Mouse (Mus musculus) neutrophil, adult 5-6 weeks (primary cell): ENCODE data around the gene Gm21983. TPM values are rescaled to one million over a fixed set of nuclear protein-coding genes. Genes with fewer than 3 reads are reported as not detected.

ENCODE experiments used
- ATAC-seq: fragments of 151-379, 151-347 bp; 2 replicates; pipeline ENCODE4 v1.8.0; 2017; ENCODE audit warnings: mild to moderate bottlenecking, moderate TSS enrichment; ENCODE audit not compliant: insufficient number of reproducible peaks, poor library complexity, low FRiP score, severe bottlenecking; ENCODE audit errors: extremely low read depth
- total RNA-seq: library from RNA; stranded (forward); fragments of 200-1000 nt; gene quantifications from 2 replicates; pipeline ENCODE4 v1.2.3, GENCODE M21; 2017

Gene Gm21983
- total RNA-seq, 1 experiment from 2014 or later = not detected

GRCm38 (mm10) chr7:27164112-27164947 lies 16.6 kb downstream of the Gm21983 start:
- ATAC-seq = no peak

DNA sequence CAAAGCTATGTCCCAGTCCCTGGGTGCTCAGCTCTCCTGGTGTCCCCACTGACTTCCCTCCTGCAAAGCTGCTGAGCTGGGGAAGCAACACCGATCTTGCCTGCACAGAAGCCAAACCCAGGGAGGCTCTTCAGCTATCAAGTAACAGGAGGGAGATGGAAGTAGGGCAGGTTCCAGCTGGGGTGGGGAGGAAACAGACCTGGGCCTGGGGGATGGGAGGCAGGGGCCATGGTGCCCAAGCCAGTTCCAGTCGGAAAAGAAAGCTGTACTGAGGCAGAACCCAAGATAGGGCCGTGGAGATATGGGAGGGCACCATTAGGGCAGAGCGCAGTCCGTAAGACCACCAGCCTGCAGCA lies 17.5 kb downstream of the Gm21983 start:
- ATAC-seq = no peak

DNA sequence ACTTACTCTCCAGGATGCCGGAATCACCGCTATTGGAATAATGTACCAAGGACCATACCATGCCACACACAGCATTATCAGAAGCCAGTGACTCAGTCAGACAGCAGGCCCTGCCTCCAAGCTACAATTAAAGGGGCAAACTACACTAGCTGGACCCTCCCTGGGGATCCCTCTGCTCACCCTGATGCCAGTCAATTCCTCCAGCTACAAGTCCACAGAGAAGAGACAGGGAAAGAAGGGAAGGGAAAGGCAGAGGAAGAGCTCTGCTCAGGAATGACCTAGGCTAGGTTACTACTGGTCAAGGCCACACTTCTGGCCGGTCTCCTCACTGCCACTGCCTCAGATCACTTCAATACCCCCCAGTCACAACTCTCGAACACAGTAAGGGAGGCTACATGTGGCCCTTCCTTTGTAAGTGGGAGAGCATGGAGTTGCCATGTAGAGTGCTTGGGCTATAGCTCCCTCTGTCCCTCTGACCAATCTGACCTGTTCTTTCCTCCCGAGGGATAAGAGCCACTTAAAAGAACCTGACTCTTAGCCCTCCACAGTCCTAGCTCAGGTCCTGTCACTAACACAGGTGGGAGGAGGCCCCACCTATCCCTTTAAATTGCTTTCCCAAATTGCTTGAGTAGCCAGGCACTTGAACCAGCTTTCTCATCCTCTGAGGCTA lies 18.0 kb downstream of the Gm21983 start:
- ATAC-seq = no peak

GRCm38 (mm10) chr7:27161744-27162143 lies 19.1 kb downstream of the Gm21983 start:
- no peak for ATAC-seq

GRCm38 (mm10) chr7:27160921-27161320 lies 20.0 kb downstream of the Gm21983 start:
- no peak for ATAC-seq

GRCm38 (mm10) chr7:27159882-27160281 lies 21.0 kb downstream of the Gm21983 start:
- peak; percentile 78 for ATAC-seq

DNA sequence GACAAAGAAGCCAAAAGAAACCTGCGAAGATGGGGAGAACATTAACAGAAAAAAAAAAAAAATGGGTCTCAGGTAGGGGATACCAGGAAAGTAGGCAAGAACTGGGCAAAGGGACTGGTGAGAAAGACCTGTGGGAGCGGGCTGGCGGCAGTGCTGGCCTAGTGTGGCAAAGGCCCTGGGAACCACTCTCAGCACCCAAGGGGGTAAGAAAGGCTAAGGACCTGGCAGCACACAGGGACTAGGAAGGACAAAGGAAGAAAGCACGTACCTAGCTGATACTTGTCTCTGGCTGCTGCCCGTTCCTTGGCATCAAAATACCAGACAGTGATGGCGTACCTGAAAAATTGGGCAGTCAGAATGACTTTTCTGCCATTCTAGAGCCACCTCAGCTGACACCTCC lies 21.6 kb downstream of the Gm21983 start:
- no peak for ATAC-seq

- ATAC-seq = no peak
Observed at GRCm38 (mm10) chr7:27158171-27158570, 22.7 kb downstream of the Gm21983 start.

GRCm38 (mm10) chr7:27156005-27156404 lies 24.9 kb downstream of the Gm21983 start:
- no peak for ATAC-seq

DNA sequence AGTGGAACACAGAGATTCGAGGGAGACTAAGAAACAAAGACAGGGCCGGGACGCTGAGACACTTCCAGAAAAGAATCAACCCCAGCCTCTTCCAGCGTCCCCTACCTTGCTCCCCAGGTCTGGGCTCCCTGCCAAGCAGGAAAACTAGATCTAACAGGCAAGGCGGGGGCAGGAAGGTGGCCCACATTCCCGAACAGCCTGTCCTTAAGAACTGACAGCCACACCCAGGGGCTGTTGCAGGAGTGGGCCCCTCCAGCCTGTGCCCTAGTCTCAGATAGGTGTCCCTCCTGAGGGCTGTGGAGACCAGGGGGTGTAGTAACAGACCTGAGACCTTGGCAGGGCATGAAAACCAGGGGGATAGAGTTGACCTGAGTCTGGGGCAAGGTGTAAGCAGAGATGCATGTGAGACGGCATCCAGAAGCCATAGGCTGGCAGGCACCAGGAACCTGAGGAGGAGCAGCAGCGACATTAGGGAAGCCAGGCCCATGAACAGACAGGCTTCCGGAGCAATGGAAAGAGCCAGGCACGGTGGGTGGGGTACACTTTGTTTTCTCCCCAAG lies 27.6 kb downstream of the Gm21983 start, which contains the start of gene Cyp2t4:
Cyp2t4 (plus strand) TSS at position 510 of the 560 bp plus-strand sequence.
- ATAC-seq = no peak

GRCm38 (mm10) chr7:27136410-27136996 lies 44.4 kb downstream of the Gm21983 start:
- ATAC-seq = no peak

- no peak for ATAC-seq
Observed at GRCm38 (mm10) chr7:27133757-27134156, 47.1 kb downstream of the Gm21983 start.

- ATAC-seq = no peak
Observed at GRCm38 (mm10) chr7:27133156-27133555, 47.7 kb downstream of the Gm21983 start.

DNA sequence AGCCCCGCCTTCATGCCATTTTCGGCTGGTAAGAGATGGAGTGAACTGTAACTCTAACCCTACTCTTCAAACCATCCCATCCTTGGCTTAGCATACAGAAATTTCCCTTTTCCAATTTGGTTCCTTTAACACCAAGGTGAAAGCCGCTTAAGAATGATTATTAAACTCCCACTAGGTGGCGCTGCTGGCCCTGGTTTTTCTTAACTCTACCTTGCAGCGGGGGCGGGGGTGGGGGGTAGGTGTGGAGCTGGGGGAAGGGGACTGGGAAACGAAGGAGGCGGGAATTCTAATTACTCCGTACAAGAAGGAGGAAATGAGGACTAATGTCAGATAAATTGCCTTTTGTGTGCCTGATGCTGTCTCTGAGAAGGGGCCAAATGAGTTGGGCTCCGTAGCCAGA lies 48.3 kb downstream of the Gm21983 start:
- no peak for ATAC-seq

GRCm38 (mm10) chr7:27131387-27131786 lies 49.5 kb downstream of the Gm21983 start:
- no peak for ATAC-seq

GRCm38 (mm10) chr7:27130521-27131370 lies 50.1 kb downstream of the Gm21983 start:
- no peak for ATAC-seq

DNA sequence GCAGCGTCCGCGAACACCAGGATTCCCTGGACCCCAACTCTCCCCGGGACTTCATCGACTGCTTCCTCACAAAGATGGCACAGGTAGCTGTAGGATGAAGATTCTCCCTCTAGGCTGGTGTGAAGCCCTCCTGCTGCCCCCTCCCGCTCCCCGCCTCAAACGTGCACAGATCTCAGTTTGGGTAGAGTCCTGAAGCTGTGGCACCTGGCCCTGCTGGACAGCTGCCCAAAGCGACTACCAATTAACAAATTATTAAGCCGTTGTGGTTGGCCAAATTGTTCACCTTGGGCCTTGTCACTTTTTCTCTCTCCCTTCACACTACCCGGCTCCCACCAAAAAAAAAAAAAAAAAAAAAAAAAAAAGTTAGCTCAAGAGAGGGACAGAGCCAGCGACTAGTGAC lies 51.1 kb downstream of the Gm21983 start:
- no peak for ATAC-seq

DNA sequence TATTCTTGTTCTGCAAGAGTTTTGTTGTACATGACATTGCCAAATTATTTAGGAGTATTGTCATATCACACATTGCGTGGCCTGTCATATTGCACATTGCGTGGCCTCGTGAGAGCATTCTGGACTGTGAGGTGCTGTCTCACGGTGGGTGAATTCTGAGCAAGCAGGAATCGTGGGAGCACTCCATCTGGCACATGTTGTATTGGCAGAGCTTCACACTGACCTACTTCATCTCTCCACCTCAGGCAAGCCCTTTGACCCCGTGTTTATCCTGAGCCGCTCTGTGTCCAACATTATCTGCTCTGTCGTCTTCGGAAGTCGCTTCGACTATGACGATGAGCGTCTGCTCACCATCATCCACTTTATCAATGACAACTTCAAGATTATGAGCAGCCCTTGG lies 51.9 kb downstream of the Gm21983 start:
- no peak for ATAC-seq

DNA sequence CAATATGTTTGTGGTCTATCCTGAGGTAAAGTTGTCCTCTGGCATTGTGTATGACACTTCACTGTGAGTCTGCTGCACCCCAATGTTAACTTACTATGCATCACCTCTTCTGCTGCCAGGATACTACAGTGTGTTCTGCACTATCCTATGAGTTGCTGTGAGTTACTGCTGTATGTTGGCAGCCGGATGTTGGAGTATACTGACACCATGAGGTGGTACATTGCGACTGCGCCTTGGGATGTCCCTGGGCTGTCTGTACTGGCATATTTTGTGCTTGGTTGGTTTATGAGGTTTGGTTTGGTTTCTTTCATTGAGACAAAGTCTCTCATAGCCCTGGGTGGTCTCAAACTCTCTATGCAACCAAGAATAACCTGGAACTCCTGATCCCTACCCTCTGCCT lies 52.7 kb downstream of the Gm21983 start:
- no peak for ATAC-seq
